In the genomic region with DNA sequence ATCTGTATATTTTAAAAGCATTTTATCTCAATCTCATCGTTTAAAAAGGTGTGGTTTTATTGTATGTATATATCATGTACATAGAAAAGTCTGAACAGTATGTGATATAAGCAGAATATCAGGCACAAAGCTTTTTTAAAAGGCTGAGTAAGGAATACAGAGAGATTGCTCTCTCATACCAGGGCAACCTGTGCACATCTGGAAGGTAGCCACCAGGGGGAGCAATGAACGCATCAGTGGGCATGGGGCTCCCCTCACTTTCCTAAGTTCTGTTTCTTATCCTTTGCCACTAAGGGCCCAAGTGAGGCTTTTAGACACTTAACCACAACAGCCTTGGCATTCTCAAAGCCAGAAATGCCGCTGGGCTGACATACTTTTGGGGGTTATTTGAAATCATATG, we compare ENCODE assay signal across 7 mouse cellular contexts.
DNase-seq lines count a peak whose midpoint lies in the region.

No protein-coding gene starts in this region.

- intact Hi-C loops in heart, postnatal 14 days (cut with DNase I), result loop anchor here (1.0 to 2.0 kb wide), 2 partner anchors 61 to 178 kb away; no protein-coding TSS in a partner anchor

- DNase-seq in MEL-GATA-1-ER (ENCODE audit: extremely low read depth, low read depth), result peak; percentile 27
- DNase-seq in adrenal gland, postnatal 36 days, result peak; percentile 74 to 86
- peak; percentile 56 for DNase-seq in fibroblast of lung, adult 2 months (ENCODE audit: low read depth)
- peak; percentile 80 to 87 for DNase-seq in heart, postnatal 14 days
- peak; percentile 38 for DNase-seq in layer of hippocampus, adult 9-10 months (ENCODE audit: low spot score)
- DNase-seq in lung, postnatal 14 days, result peak; percentile 88
- peak; percentile 61 for DNase-seq in right cerebral cortex, postnatal 4 days

Comparison
In these comparisons a context has a peak if more than half of its experiments do, and no peak if none do; other contexts are left out.
1. Peak in every context shown above with its lines: DNase-seq.
2. DNase-seq: peak in every context shown above with its lines; median percentile 88 in lung, postnatal 14 days; 84 in heart, postnatal 14 days; 80 in adrenal gland, postnatal 36 days; 61 in right cerebral cortex, postnatal 4 days; 56 in fibroblast of lung, adult 2 months; 38 in layer of hippocampus, adult 9-10 months; 27 in MEL-GATA-1-ER.